Mouse (Mus musculus): ENCODE measurements around the gene Klf7.

Gene Klf7

GRCm38 (mm10) chr1:63980733-63981132 lies 141.3 kb downstream of the Klf7 start:
- DNase-seq (ENCODE audit: inconsistent age in 2 of 2, low spot score in 1 of 2) = no peak

Measured in adrenal gland, adult (tissue).